Mouse (Mus musculus) heart, postnatal 0 days (tissue): ENCODE results near the gene Gmppa. TPM values are rescaled to one million over a fixed set of nuclear protein-coding genes. Genes with fewer than 3 reads are reported as not detected.

Experiments used
- ATAC-seq: fragments of 200-750 bp; cut with Nextera tagmentation; 2 replicates; pipeline ENCODE4 v1.8.0; 2017; ENCODE audit warnings: low read depth, moderate number of reproducible peaks, moderate library complexity; ENCODE audit not compliant: insufficient read depth
- DNase-seq: peaks from one replicate; pipeline ENCODE4 v3.0.0-alpha.2; 2016; ENCODE audit warnings: low spot score
- H3K27ac ChIP-seq: fragments of 300-500 bp; sonication (generic); 2 replicates; pipeline ENCODE4 v1.5.1; 2014; ENCODE audit warnings: low read depth, mild to moderate bottlenecking
- H3K27me3 ChIP-seq: fragments of 300-500 bp; sonication (generic); 2 replicates; pipeline ENCODE4 v1.6.1; 2014; ENCODE audit warnings: low read length, mixed read lengths; ENCODE audit not compliant: control insufficient read depth, insufficient read depth
- H3K36me3 ChIP-seq: fragments of 300-500 bp; sonication (generic); replicated peaks from 2 replicates; pipeline ENCODE4 v1.6.1; 2014; ENCODE audit warnings: low read length, mixed read lengths; ENCODE audit not compliant: control insufficient read depth, insufficient read depth
- H3K4me1 ChIP-seq: fragments of 300-500 bp; sonication (generic); 2 replicates; pipeline ENCODE4 v1.6.1; 2014; ENCODE audit warnings: antibody characterized with exemption; ENCODE audit not compliant: control insufficient read depth, insufficient read depth
- H3K4me2 ChIP-seq: fragments of 300-500 bp; sonication (generic); 2 replicates; pipeline ENCODE4 v1.6.1; 2014; ENCODE audit warnings: low read depth, mild to moderate bottlenecking, low read length, moderate library complexity
- H3K4me3 ChIP-seq: fragments of 300-500 bp; sonication (generic); 2 replicates; pipeline ENCODE4 v1.5.1; 2014; ENCODE audit warnings: low read depth, low read length
- H3K9ac ChIP-seq: fragments of 300-500 bp; sonication (generic); replicated peaks from 2 replicates; pipeline ENCODE4 v1.6.1; 2014; ENCODE audit warnings: low read depth, low read length, mixed read lengths
- H3K9me3 ChIP-seq: fragments of 300-500 bp; sonication (generic); replicated peaks from 2 replicates; pipeline ENCODE4 v1.6.1; 2016; ENCODE audit warnings: low read length; ENCODE audit not compliant: control insufficient read depth
- CTCF ChIP-seq: IDR thresholded peaks from 2 replicates; pipeline ENCODE4 v1.5.1; 2016; ENCODE audit warnings: antibody characterized with exemption, control low read depth, low read depth
- EP300 ChIP-seq: IDR thresholded peaks from 2 replicates; pipeline ENCODE4 v1.6.1; 2016; ENCODE audit warnings: antibody characterized with exemption, low read depth
- WGBS: fragments of 180-500 bp; shearing (Covaris S2); extraction: QIAGEN DNeasy Blood & Tissue Kit; methylation state at CpG from one replicate; pipeline ENCODE4 v1.1.7; 2014; 5-methylcytosine and 5-hydroxymethylcytosine counted together
- polyA plus RNA-seq: library from polyadenylated mRNA; unstranded; fragments of >200 nt; fragmentation: Nextera tagmentation; extraction: Ambion mirVana; gene quantifications from 2 replicates; pipeline ENCODE4 v1.2.1, GENCODE M21; 2015
- total RNA-seq: library from RNA; depleted of rRNA; stranded (reverse); fragments of >200 nt; gene quantifications from 2 replicates; pipeline ENCODE4 v1.2.3, GENCODE M21; 2014; ENCODE audit warnings: low replicate concordance

Gene Gmppa
- total and polyA plus RNA-seq, 2 experiments from 2014 or later: 47.4 to 85.2 TPM

DNA sequence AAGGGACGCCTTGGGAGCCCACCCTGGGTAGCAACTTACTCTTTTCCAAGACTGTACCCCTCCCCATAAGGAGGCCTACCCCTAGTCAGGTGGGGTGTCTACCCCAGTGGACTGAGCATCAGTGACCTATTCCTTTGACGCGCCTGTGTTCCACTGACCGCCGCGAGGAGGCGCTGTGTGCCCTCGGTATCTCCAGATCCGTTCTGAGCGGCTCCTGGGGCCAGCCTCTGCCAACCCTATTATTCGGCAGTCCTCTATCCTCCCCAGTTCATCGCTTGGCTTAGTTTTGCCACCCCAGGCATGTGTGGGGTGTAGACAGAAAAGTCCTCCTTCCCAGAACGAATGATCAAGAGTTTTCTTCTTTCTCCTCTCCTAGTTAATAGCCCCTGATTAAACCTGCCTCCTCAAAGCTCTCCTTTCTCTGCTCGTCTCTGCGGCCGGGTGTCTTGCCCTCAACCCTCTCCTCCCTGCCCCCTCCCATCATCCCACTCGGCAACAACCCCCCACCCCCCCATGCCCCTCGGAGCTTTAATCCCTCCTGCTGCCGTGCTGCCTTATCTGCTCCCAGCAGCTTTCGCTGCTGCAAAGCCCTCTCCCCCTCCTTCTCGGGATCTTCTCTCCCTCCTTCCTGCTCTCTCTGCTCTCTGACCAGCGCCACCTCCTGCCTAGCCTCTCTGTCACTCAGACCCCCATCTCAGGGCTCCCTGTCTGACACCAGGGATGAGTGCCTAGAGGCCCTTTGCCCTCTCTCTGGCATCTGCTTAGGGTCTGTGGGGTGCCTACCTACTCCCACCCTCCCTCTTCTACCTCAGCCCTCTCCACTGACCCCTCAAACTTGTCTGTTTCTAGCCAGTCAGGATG, 10.3 kb downstream of the Gmppa start:
- Histone ChIP-seq H3K27me3 (peaks cover 54% of the 10 kb centered on the region), H3K4me3 (peak overlapping the region; percentile 24; the same call in 1 of the 2 replicates), H3K9me3 (no peaks in the 10 kb centered on the region), H3K9ac (no peak overlapping the region), H3K36me3 (peaks cover 8% of the 10 kb centered on the region; the same call in 1 of the 2 replicates), H3K27ac (no peak overlapping the region), H3K4me2 (peak overlapping the region; percentile 51), H3K4me1 (peaks cover 22% of the 10 kb centered on the region)
- DNase-seq (peak; percentile 66), ATAC-seq (peak; percentile 58)
- WGBS: 1% methylated on average over 22 of the region's 22 CpGs
- TF ChIP-seq CTCF (peak; percentile 87), EP300 (no peak)

DNA sequence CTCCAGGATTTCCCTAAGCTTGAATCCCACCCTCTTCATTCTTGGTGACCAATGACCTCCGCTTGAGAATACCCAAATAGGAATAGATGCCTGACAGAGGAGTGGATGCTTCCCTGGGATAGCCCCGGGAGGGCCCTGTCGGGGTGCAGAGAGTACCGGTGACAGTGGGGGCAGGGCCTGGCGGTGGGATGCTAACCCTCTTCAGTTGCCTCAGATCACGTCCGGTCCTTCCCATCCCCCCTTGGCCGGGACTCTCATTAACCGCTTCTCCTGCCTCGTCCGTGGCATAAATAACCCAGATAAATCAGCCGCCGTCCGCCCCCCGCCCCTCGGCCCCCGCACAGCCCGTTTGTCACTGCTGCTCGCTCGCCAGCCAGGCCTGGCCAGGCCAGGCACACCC, 10.9 kb downstream of the Gmppa start:
- Histone ChIP-seq H3K4me1 (peaks cover 22% of the 10 kb centered on the region), H3K27ac (no peak overlapping the region), H3K9ac (no peak overlapping the region), H3K9me3 (no peaks in the 10 kb centered on the region), H3K36me3 (peaks cover 8% of the 10 kb centered on the region; the same call in 1 of the 2 replicates), H3K27me3 (peaks cover 61% of the 10 kb centered on the region), H3K4me2 (0 out of 2 replicates have a peak overlapping the region, but pooled peaks have one; percentile 3), H3K4me3 (no peak overlapping the region)
- DNase-seq (no peak), ATAC-seq (no peak)
- TF ChIP-seq EP300 (no peak), CTCF (no peak)
- 5% methylated on average over 20 of the region's 20 CpGs for WGBS

DNA sequence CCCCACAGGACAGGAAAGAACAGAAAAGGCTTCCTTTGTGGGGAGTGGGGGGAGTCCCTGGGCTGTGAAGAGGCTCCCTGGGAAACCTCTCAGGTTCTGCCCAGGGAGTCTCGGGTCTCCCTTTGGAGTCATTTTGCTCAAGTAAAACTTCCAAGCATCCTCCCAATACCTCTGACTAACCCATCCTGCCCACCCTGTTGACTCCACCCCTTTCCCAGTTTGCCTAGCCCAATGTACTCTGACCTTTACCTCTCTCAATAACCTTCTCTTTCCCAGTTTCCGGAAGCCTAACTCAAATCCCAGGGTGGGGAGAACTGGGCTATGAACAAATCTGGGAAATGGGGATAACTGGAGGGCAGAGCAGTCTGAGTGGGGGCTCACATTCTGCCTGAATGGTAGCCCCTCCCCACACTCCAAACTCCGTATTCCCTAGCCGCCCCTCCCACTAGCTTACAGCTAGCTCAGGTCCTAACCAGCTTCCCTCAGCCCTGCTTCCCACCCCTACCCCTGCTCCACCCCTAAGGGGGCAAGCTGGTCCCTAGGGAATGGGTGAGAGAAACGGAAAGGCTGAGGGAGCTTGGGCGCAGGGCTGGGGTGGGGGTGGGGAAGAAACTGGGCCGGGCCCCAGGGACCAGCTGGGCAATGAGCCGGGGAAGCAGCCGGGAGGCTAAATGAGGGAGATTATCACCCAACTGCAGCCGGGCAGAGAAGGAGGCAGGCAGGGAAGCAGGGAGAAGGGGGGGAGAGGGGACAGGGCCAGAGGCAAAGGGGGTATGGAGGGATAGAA, 11.7 kb downstream of the Gmppa start:
- Histone ChIP-seq H3K27ac (no peak overlapping the region), H3K9me3 (no peaks in the 10 kb centered on the region), H3K4me1 (peaks cover 22% of the 10 kb centered on the region), H3K4me3 (no peak overlapping the region), H3K27me3 (peaks cover 69% of the 10 kb centered on the region), H3K4me2 (peak overlapping the region; percentile 33), H3K9ac (peak overlapping the region; percentile 12; the same call in 1 of the 2 replicates), H3K36me3 (peaks cover 2% of the 10 kb centered on the region; the same call in 1 of the 2 replicates)
- no peak for DNase-seq
- ATAC-seq: peak; percentile 29; the same call in 1 of the 2 replicates
- TF ChIP-seq EP300 (no peak), CTCF (no peak)
- 10% methylated on average over 10 of the region's 10 CpGs for WGBS

DNA sequence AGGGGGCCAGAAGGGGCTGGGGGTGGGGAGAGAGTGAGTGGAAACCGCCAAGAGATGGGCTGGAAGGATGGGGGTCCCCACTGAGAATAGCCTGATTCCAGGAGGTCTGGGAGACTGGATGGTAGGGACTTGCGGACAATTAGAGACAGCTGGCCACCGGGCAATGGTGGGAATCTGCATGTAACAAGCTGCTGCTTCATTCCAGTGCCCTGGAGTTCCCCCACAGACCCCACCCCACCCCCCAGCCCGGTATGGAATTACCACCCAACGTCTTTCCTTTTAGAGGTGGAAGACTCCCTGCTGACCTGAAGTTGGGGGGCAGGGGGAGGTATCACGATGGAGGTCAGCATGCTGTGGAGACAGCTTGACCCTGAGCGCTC, 12.3 kb downstream of the Gmppa start:
- Histone ChIP-seq H3K9me3 (no peaks in the 10 kb centered on the region), H3K4me1 (peaks cover 22% of the 10 kb centered on the region), H3K27ac (no peak overlapping the region), H3K4me3 (no peak overlapping the region), H3K4me2 (peak overlapping the region; percentile 33), H3K36me3 (no peaks in the 10 kb centered on the region), H3K9ac (no peak overlapping the region; the same call in 1 of the 2 replicates), H3K27me3 (peaks cover 75% of the 10 kb centered on the region)
- TF ChIP-seq EP300 (no peak), CTCF (no peak)
- 3% methylated on average over 7 of the region's 7 CpGs for WGBS
- ATAC-seq: no peak
- DNase-seq: no peak

DNA sequence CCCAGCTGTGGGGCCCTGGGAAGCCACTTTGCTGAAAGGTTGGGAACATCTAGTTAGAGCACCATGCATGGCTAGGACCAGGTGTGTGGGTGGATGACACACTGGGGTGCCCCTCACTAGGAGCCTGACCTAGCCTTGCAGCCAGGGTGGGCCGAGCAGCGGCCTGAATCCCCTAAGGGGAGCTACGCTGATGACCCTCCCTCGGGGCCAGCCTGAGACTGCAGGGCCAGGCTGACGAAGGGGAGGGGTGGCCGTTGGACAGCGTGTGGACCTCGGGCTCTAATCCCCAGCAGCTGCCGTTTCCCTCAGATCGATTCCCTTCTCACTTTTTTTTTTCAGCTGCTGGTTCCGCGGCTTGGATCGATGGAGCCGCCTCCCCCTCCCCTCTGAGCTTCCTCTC, 13.2 kb downstream of the Gmppa start:
- Histone ChIP-seq H3K4me3 (no peak overlapping the region), H3K9me3 (no peaks in the 10 kb centered on the region), H3K27ac (no peak overlapping the region), H3K9ac (no peak overlapping the region), H3K36me3 (no peaks in the 10 kb centered on the region), H3K4me1 (peaks cover 22% of the 10 kb centered on the region), H3K27me3 (peaks cover 76% of the 10 kb centered on the region), H3K4me2 (no peak overlapping the region)
- DNase-seq (no peak), ATAC-seq (no peak)
- TF ChIP-seq CTCF (no peak), EP300 (no peak)
- 6% methylated on average over 14 of the region's 14 CpGs for WGBS
